Mouse (Mus musculus) adrenal gland, postnatal 14 days (tissue): ENCODE results near the gene Maml3. TPM values are rescaled to one million over a fixed set of nuclear protein-coding genes. Genes with fewer than 3 reads are reported as not detected.

ENCODE experiments used
- DNase-seq: peaks from one replicate; pipeline ENCODE4 v3.0.0; 2021; ENCODE audit warnings: mixed read lengths
- total RNA-seq: library from RNA; stranded (reverse); gene quantifications from 2 replicates; pipeline ENCODE4 v1.2.3, GENCODE M21; 2021

The Maml3 gene
- total RNA-seq, 1 experiment from 2014 or later, result 10.2 TPM

DNA sequence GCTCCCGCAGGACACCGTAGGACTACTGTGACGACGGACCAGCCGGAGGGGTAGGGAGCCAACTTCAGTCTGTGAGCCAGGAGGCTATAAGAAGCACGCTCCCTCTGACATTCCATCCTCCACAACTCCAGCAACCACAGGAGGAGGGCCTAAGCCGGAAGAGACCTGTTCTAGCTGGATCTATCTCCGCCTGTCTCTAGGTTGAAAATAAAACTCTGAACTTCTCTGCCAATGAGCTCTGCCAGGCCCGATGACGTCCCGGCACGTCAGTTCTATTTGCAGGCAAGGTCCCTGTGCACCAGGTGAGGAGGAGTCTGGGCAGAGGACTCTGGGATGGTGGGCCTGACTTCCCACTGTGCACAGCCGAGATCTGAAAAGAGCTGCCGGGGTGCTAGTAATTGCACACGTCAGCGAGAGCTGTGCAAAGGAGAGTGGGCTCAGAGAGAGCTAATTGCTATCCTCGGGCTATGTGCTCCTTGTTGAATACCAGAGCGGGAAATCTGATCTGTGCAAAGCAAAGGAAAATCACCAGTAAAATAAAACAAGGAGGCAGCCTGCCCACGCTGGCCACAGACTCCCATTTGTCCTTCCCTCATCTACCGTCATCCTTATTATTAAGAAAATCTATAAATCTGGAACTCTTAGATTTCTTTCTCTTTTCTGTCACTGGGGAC is 58.7 kb downstream of the Maml3 start:
- DNase-seq, result peak; percentile 84

GRCm38 (mm10) chr3:52045221-52045641 is 59.6 kb downstream of the Maml3 start:
- peak; percentile 34 for DNase-seq

- DNase-seq, result peak; percentile 63
Observed at GRCm38 (mm10) chr3:52044651-52045050, 60.2 kb downstream of the Maml3 start.

DNA sequence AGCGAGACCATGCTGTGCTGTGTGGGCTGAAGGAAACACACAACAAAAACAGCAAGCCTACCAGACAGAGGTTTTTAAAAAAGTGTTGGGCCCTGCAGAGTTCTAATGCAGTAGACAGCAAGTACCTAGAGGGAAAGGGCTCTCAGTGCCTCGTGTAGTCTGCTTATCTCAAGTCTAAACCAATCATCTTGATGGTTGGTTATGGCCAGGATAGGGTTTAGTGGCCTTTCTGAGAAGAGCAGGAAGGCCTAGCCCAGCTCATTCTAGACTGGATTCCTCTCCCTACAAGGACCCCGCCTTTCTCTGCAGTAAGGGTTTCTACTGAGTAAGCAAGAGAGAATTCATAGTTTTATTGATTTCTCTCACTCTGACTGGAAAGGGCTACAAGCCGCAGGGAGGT is 61.0 kb downstream of the Maml3 start:
- no peak for DNase-seq

DNA sequence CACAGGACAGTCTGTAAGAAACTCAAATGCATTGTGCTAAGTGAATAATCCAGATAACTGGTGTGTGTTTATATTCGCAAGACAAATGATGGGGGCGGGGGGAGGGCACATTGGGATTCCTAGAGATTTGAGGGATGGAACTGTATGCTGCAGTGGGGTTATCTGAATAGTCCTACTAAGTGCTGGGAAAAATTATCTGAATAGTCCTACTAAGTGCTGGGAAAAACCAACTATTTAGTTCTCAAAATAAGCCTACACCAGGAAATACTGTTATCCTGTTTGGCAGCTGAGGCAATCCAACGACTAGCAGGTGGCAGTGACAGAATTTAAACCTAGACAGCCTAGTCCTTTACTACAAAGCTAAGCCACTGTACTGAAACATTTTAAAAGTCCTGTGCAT is 62.2 kb downstream of the Maml3 start:
- no peak for DNase-seq

GRCm38 (mm10) chr3:52039958-52040357 is 64.9 kb downstream of the Maml3 start:
- DNase-seq, result peak; percentile 56

GRCm38 (mm10) chr3:52037260-52037659 is 67.6 kb downstream of the Maml3 start:
- no peak for DNase-seq

DNA sequence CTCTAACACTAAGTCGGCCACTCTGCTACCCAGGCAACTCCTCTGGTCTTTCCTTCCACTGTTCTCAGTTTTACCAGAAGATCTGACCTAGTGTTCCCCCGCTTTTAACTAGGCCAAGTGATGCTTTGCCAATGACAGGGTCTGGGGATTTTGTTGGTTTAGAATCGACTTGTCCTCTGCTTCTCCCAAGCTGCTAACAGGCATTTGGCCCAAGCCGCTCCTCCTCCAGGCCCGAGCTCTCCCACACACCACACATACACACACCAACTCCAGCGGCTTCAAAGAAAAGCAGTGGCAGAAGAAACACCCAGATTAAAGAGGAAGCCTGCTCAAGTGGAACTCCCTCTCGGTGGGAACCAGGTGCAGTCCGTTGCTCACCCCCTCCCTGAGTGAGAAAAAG is 69.5 kb downstream of the Maml3 start:
- no peak for DNase-seq

- DNase-seq, result no peak
Observed at GRCm38 (mm10) chr3:52033857-52034588, 70.9 kb downstream of the Maml3 start.

- DNase-seq, result no peak
Observed at GRCm38 (mm10) chr3:52031327-52031726, 73.5 kb downstream of the Maml3 start.

- DNase-seq, result peak; percentile 25
Observed at GRCm38 (mm10) chr3:52030114-52030513, 74.8 kb downstream of the Maml3 start.

- peak; percentile 56 for DNase-seq
Observed at GRCm38 (mm10) chr3:52029661-52030081, 75.2 kb downstream of the Maml3 start.

GRCm38 (mm10) chr3:52027972-52028371 is 76.9 kb downstream of the Maml3 start:
- DNase-seq, result no peak

DNA sequence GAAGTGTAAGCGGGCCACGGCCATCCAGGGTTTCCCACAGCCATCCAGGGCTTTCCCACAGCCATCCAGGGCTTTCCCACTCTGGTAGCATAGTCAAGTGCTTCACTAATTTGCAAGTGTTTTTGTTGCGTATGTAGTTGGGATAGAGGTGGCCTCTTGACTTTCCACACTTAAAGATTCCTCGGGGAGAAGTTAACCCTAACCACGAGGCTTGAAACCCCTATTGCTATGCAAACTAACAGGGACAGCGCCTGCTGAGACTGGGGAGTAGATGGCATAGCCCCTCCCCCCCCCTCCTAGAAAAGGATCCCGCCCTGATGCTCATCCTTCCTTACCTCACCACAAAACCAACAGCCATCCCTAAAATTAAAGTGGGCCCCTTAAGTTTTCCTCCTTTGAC is 82.4 kb downstream of the Maml3 start:
- DNase-seq, result no peak

DNA sequence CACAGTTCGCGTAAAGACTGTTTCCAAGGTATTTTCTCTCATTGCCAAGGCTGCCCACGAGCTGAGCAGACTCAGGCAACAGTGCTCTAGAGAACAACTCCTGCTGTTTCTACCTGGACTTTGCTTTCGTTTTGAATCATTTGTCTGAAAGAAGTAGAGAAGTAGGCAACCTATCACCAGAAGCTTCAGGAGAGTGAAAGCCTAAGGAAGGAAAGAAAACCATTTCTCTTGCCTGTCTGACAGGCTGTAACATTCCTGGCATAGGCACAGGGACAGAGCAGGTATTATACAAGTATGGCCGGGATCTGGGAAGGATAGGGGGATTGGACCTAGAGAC is 86.8 kb downstream of the Maml3 start:
- DNase-seq, result no peak

GRCm38 (mm10) chr3:52017439-52018102 is 87.3 kb downstream of the Maml3 start:
- DNase-seq, result peak; percentile 40

GRCm38 (mm10) chr3:52016178-52016577 is 88.7 kb downstream of the Maml3 start:
- no peak for DNase-seq

DNA sequence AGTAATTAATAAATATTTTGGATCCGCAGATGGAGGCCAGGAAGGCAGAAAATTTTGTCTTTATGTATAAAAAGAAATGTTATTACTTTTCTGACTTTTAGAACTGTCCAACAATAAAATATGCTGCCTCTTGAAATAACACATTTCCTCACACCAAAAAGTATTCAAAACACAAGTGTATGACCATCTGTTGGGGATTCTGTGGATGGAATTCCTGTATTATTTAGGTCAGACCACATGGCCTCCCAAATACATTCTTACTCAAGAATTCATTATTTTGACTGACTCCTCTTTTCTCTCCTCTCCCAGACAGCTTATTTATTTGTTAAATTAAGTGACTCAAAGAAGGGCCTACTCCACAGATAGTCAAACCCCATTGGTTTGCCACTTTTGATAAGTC is 89.3 kb downstream of the Maml3 start:
- no peak for DNase-seq

DNA sequence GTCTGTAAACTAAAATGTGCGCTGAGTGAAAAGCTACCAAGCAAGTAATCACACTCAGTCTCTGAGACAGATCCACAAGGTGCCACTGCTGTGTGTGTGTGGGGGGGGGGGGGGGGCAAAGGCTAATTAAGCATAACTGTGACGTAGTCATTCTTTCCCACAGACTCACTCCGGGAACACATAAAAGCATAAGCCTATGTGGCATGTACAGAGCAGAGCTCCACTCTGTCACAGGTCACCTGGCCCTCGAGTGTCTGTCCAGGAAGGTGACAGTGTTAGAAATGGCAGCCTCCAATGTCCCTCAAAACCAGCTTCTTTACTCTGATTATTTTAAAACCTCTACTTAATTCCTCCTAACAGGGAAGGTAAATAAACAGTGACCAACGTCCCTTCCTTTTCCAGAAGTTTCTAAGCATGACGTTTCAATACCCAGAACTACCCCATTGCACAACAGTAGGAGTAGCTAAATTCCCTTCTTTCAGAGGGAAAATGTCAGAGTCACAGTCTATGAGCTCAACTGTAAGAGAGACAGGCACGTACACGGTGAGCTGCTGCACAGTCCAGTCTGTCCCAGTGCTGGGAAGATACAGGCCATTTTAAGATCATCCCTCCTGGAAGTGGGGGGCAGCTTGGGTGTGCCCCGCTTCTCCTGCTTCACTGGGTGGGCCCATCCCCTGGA is 93.7 kb downstream of the Maml3 start:
- no peak for DNase-seq

GRCm38 (mm10) chr3:52009321-52009720 is 95.6 kb downstream of the Maml3 start:
- DNase-seq, result peak; percentile 47

DNA sequence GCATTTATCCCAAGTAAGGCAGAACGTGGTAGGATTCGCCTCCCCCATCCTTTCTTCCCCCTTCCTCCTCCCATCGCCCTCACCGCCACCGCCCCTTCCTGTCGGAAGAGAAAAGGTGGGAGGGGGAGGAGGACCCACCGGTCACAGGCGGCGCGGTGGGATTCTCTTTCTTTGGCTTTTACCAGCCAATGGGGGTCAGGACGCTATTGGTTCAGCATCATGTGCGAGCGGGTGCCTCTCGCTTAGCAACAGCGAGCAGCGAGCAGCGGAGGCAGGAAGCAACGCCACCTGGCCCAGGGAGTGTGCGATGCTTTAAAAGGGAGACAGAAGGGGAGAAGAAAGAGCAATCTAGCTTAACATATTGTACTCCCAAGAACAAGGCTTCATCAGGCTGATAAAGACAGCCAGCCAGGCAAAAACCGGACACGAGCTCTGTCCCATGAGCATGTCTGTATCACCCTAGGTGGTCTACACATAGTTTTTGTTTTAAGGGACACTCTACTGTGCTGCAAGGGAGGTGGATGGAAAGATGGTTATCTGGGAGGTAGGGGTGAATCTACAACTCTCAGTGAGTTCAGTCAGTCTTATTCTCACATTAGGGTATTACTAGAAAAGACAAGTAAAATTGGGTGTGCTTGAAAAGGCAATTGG is 97.1 kb downstream of the Maml3 start:
- DNase-seq, result peak; percentile 72

GRCm38 (mm10) chr3:52006721-52007330 is 98.0 kb downstream of the Maml3 start:
- DNase-seq, result no peak
